Mouse (Mus musculus) embryo, embryonic 11.5 days (tissue): Measurements from ENCODE around the gene Smarca5.

Source experiments
- DNase-seq: peaks from one replicate; pipeline ENCODE4 v3.0.0-alpha.2; 2012; ENCODE audit warnings: low read depth, low spot score

The Smarca5 gene

DNA sequence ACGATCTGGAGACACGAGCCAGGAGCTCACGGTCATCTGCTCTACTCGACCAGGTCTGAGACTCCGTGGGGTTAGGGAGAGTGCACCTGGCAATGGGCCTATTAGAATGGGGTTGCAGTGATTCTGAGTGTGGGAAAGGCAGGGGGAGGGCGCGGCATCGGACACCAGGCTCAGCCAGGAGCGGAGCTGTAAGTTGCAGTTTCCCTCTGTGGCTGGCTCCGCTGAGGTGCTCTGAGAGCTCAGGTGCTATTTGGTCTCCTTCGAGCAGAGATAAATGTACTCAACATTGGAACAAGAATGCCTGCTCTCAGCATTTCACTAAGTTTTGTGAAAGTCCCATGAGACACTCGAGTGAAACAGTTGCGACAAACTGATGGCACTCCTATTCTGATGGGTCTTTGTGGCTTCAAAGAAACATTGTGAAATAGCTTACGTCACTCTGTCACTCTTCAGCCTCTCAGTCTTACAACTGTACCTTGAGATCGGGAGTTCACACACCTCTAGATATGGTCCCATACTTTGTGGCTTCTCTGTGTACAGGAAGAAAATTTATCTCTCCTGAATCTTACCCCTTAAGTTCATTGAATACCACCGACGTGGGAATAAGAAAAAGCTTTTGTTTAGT, 69.9 kb downstream of the Smarca5 start:
- no peak for DNase-seq

DNA sequence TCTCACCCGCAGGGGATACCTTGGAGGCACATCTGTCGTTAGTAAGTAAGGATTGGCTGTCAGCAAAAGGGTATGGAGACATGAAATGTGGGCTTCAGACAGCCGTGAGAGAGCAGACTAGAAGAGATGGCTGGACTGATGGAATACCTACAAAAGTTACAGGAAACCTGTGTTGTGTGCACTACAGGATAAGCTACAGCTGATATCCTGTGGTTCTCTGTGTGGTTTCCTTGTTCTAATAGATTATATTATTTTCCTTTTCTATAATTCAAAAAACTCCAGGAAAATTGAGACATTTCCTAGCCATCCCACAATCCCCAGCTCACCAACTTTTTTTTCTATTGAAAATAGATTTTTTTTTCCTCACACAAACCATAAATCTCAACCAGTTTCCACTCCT, 75.8 kb downstream of the Smarca5 start:
- DNase-seq: no peak

DNA sequence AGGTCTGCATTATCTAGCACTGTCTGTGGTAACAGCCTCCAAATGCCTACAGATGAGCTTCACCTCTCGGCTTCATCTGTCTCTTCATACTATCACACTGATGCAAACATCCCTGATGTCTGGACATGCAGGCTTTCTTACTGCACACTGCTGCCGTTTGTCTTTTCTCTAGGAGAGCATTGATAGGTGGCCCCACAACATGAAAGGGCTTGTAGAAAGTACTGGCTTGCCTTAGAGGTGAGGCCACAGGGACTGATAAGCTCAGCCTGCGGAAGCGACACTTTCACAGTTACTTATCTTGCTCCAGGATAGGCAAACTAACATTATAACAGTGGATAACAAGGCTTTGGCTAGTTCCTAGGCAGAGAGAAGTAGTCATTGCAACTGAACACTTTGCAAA, 78.2 kb downstream of the Smarca5 start:
- no peak for DNase-seq

DNA sequence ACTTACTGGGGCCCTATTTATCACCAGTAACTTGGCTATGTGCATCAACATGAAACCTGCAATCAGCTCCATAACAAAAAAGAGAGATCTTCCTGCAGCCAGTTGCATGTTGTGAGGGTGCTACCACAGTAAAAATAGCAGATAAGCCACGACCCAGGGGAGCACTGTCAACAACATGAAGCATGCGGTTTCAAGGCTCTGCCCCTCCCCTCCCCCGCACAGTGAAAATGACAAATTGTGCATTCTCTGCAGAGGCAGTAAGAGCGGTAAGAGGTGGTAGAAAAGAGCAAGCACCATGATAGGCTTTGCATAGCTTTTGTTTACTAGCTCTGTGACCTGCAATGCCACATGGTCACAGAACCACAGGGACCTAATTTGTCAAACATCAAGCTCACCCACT, 81.7 kb downstream of the Smarca5 start:
- DNase-seq: no peak
